Comparison of ENCODE assay signal across 14 mouse cellular contexts in the genomic region with DNA sequence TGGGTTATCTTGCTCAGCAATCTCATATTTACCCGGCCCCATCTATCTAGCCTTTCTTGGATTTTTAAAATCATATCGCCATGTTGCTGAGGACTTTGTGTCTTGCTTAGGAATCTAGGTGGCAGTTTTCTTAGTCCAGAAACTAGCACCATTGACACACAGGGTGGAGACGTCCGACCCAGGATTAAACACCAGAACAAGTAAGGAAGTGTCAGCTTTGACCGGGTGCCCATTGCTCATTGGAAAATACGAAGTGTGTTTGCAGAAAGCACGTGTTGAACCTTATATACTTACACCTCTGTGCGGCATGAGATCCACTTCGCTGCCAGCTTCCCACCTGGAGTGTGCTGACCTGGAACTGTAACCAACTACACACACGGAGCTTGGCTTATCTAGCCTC.
"Had no signal": no experiment of that assay in that cellular context is flagged by ENCODE, and none has a peak within 500 bp of the region (broad histone marks: within the 10 kb centered on the region; RNA-seq: fewer than 3 reads in every experiment).

No protein-coding gene starts in this region.

- H3K4me2 ChIP-seq: limb, embryonic 15.5 days; liver, embryonic 12.5 days; lung, embryonic 14.5 days; neural tube, embryonic 15.5 days had no signal

- H3K36me3 ChIP-seq: limb, embryonic 15.5 days; neural tube, embryonic 15.5 days had no signal

- H3K4me3 ChIP-seq: limb, embryonic 15.5 days; liver, embryonic 12.5 days; midbrain, embryonic 10.5 days; myocyte; neural tube, embryonic 15.5 days had no signal

- DNase-seq: layer of hippocampus, adult 9-11 months; layer of hippocampus, postnatal 36 days; lung, embryonic 14.5 days; lung, postnatal 10 days; lung, postnatal 4 days; midbrain, embryonic 14.5 days; right cerebral cortex, adult 18-20 months; right cerebral cortex, postnatal 25 days; thymus, postnatal 4 days had no signal

- H3K27ac ChIP-seq: limb, embryonic 15.5 days; liver, embryonic 12.5 days; midbrain, embryonic 10.5 days; neural tube, embryonic 15.5 days had no signal

- H3K9ac ChIP-seq: limb, embryonic 15.5 days; liver, embryonic 12.5 days; lung, embryonic 14.5 days; neural tube, embryonic 15.5 days had no signal

- H3K27me3 ChIP-seq: limb, embryonic 15.5 days; liver, embryonic 12.5 days; neural tube, embryonic 15.5 days had no signal

- H3K4me1 ChIP-seq: limb, embryonic 15.5 days had no signal

- H3K9me3 ChIP-seq: limb, embryonic 15.5 days; liver, embryonic 12.5 days; midbrain, embryonic 10.5 days; neural tube, embryonic 15.5 days had no signal

- ATAC-seq: liver, embryonic 12.5 days had no signal
